Mouse (Mus musculus) intestine, embryonic 15.5 days (tissue): ENCODE results near the gene Tmcc1. TPM values are rescaled to one million over a fixed set of nuclear protein-coding genes. Genes with fewer than 3 reads are reported as not detected.
"Not testable (repeated sequence)": the region's sequence is repeated elsewhere in the genome, so short reads cannot be mapped to it uniquely, and the experiment has no call there.

Experiments used
- ATAC-seq: fragments of 200-750 bp; cut with Nextera tagmentation; 2 replicates; pipeline ENCODE4 v1.8.0; 2017; ENCODE audit warnings: moderate TSS enrichment, moderate library complexity
- H3K27ac ChIP-seq: fragments of 300-500 bp; sonication (generic); 2 replicates; pipeline ENCODE4 v1.5.1; 2015; ENCODE audit warnings: mild to moderate bottlenecking, inconsistent platforms
- H3K27me3 ChIP-seq: fragments of 300-500 bp; sonication (generic); replicated peaks from 2 replicates; pipeline ENCODE4 v1.6.1; 2015; ENCODE audit warnings: inconsistent platforms
- H3K36me3 ChIP-seq: fragments of 300-500 bp; sonication (generic); 2 replicates; pipeline ENCODE4 v1.6.1; 2015; ENCODE audit warnings: inconsistent platforms
- H3K4me1 ChIP-seq: fragments of 300-500 bp; sonication (generic); replicated peaks from 2 replicates; pipeline ENCODE4 v1.6.1; 2015; ENCODE audit warnings: inconsistent platforms
- H3K4me2 ChIP-seq: fragments of 300-500 bp; sonication (generic); replicated peaks from 2 replicates; pipeline ENCODE4 v1.6.1; 2015; ENCODE audit warnings: mild to moderate bottlenecking, inconsistent platforms
- H3K4me3 ChIP-seq: fragments of 300-500 bp; sonication (generic); replicated peaks from 2 replicates; pipeline ENCODE4 v1.5.1; 2015; ENCODE audit warnings: inconsistent platforms
- H3K9ac ChIP-seq: fragments of 300-500 bp; sonication (generic); 2 replicates; pipeline ENCODE4 v1.6.1; 2015; ENCODE audit warnings: inconsistent platforms
- H3K9me3 ChIP-seq: fragments of 300-500 bp; sonication (generic); 2 replicates; pipeline ENCODE4 v1.6.1; 2016; ENCODE audit warnings: inconsistent platforms
- WGBS: fragments of 180-500 bp; shearing (Covaris S2); methylation state at CpG from one replicate; pipeline ENCODE4 v1.1.7; 2015; 5-methylcytosine and 5-hydroxymethylcytosine counted together
- polyA plus RNA-seq: library from polyadenylated mRNA; unstranded; fragments of >200 nt; fragmentation: Nextera tagmentation; extraction: Ambion mirVana; gene quantifications from 2 replicates; pipeline ENCODE4 v1.2.1, GENCODE M21; 2015

Gene Tmcc1
- polyA plus RNA-seq, 1 experiment from 2014 or later = 10.0 TPM

GRCm38 (mm10) chr6:116192809-116193311, 426 bp downstream of the Tmcc1 start:
- Histone ChIP-seq H3K9ac (peak overlapping the region; percentile 92), H3K4me2 (peak overlapping the region; percentile 86), H3K4me3 (peak overlapping the region; percentile 96), H3K9me3 (no peaks in the 10 kb centered on the region), H3K36me3 (no peaks in the 10 kb centered on the region), H3K27me3 (no peaks in the 10 kb centered on the region), H3K27ac (peak overlapping the region; percentile 79), H3K4me1 (0 out of 2 replicates have a peak, but pooled peaks cover 2% of the 10 kb centered on the region)
- WGBS = under 1% methylated on average over 50 of the region's 51 CpGs
- peak; percentile 90 for ATAC-seq

GRCm38 (mm10) chr6:116189417-116189816, 3.9 kb downstream of the Tmcc1 start:
- H3K4me3 ChIP-seq = no peak overlapping the region
- no peak overlapping the region for H3K9ac ChIP-seq
- no peaks in the 10 kb centered on the region for H3K36me3 ChIP-seq
- no peaks in the 10 kb centered on the region for H3K9me3 ChIP-seq
- 70% methylated on average over 1 of the region's 1 CpGs for WGBS
- no peak overlapping the region for H3K4me2 ChIP-seq
- no peaks in the 10 kb centered on the region for H3K27me3 ChIP-seq
- no peak overlapping the region for H3K27ac ChIP-seq
- H3K4me1 ChIP-seq = 0 out of 2 replicates have a peak, but pooled peaks cover 2% of the 10 kb centered on the region
- ATAC-seq = no peak

GRCm38 (mm10) chr6:116186485-116186884, 6.8 kb downstream of the Tmcc1 start:
- no peak for ATAC-seq
- Histone ChIP-seq H3K4me1 (no peaks in the 10 kb centered on the region), H3K4me2 (no peak overlapping the region), H3K27ac (no peak overlapping the region), H3K9me3 (no peaks in the 10 kb centered on the region), H3K4me3 (no peak overlapping the region), H3K9ac (no peak overlapping the region), H3K27me3 (no peaks in the 10 kb centered on the region), H3K36me3 (no peaks in the 10 kb centered on the region)
- WGBS = 36% methylated on average over 2 of the region's 2 CpGs

GRCm38 (mm10) chr6:116183509-116183908, 9.8 kb downstream of the Tmcc1 start:
- WGBS = 87% methylated on average over 5 of the region's 5 CpGs
- no peaks in the 10 kb centered on the region for H3K9me3 ChIP-seq
- no peak overlapping the region for H3K4me2 ChIP-seq
- ATAC-seq = no peak
- no peak overlapping the region for H3K9ac ChIP-seq
- 0 out of 2 replicates have a peak, but pooled peaks cover 2% of the 10 kb centered on the region for H3K4me1 ChIP-seq
- no peak overlapping the region for H3K27ac ChIP-seq
- no peaks in the 10 kb centered on the region for H3K36me3 ChIP-seq
- no peak overlapping the region for H3K4me3 ChIP-seq
- H3K27me3 ChIP-seq = no peaks in the 10 kb centered on the region

- Histone ChIP-seq H3K4me2 (no peak overlapping the region), H3K27ac (no peak overlapping the region), H3K4me3 (no peak overlapping the region), H3K9ac (no peak overlapping the region), H3K36me3 (no peaks in the 10 kb centered on the region), H3K4me1 (0 out of 2 replicates have a peak, but pooled peaks cover 2% of the 10 kb centered on the region), H3K9me3 (no peaks in the 10 kb centered on the region), H3K27me3 (no peaks in the 10 kb centered on the region)
- WGBS = 53% methylated on average over 3 of the region's 3 CpGs
- peak; percentile 65 for ATAC-seq
These were observed 12.6 kb downstream of the Tmcc1 start for GRCm38 (mm10) chr6:116180731-116181130.

- Histone ChIP-seq H3K9ac (no peak overlapping the region), H3K4me1 (0 out of 2 replicates have a peak, but pooled peaks cover 2% of the 10 kb centered on the region), H3K4me3 (no peak overlapping the region), H3K4me2 (no peak overlapping the region), H3K9me3 (no peaks in the 10 kb centered on the region), H3K36me3 (no peaks in the 10 kb centered on the region), H3K27me3 (no peaks in the 10 kb centered on the region), H3K27ac (no peak overlapping the region)
- ATAC-seq = peak; percentile 76
- 82% methylated on average over 2 of the region's 2 CpGs for WGBS
These were observed 14.9 kb downstream of the Tmcc1 start for GRCm38 (mm10) chr6:116178376-116178775.

GRCm38 (mm10) chr6:116173511-116174099, 19.7 kb downstream of the Tmcc1 start:
- H3K4me3 ChIP-seq, H3K27ac ChIP-seq, H3K36me3 ChIP-seq, H3K9ac ChIP-seq, H3K4me2 ChIP-seq, ATAC-seq, H3K9me3 ChIP-seq, H3K27me3 ChIP-seq, H3K4me1 ChIP-seq: not testable (repeated sequence)
- 79% methylated on average over 37 of the region's 37 CpGs for WGBS

- ATAC-seq = no peak
- H3K4me1 ChIP-seq = no peaks in the 10 kb centered on the region
- 83% methylated on average over 1 of the region's 1 CpGs for WGBS
- no peak overlapping the region for H3K4me2 ChIP-seq
- no peaks in the 10 kb centered on the region for H3K9me3 ChIP-seq
- H3K27ac ChIP-seq = no peak overlapping the region
- H3K4me3 ChIP-seq = no peak overlapping the region
- no peaks in the 10 kb centered on the region for H3K27me3 ChIP-seq
- H3K36me3 ChIP-seq = 0 out of 2 replicates have a peak, but pooled peaks cover 5% of the 10 kb centered on the region
- no peak overlapping the region for H3K9ac ChIP-seq
These were observed 26.9 kb downstream of the Tmcc1 start for GRCm38 (mm10) chr6:116166383-116166782.

GRCm38 (mm10) chr6:116154854-116155624, 38.2 kb downstream of the Tmcc1 start:
- H3K36me3 ChIP-seq = no peaks in the 10 kb centered on the region
- no peaks in the 10 kb centered on the region for H3K4me1 ChIP-seq
- H3K9ac ChIP-seq = no peak overlapping the region
- H3K4me3 ChIP-seq = no peak overlapping the region
- WGBS = 49% methylated on average over 3 of the region's 3 CpGs
- no peak overlapping the region for H3K27ac ChIP-seq
- no peaks in the 10 kb centered on the region for H3K27me3 ChIP-seq
- H3K4me2 ChIP-seq = no peak overlapping the region
- H3K9me3 ChIP-seq = no peaks in the 10 kb centered on the region
- ATAC-seq = no peak

- Histone ChIP-seq H3K9me3 (no peaks in the 10 kb centered on the region), H3K27ac (no peak overlapping the region), H3K4me3 (no peak overlapping the region), H3K36me3 (no peaks in the 10 kb centered on the region), H3K4me1 (no peaks in the 10 kb centered on the region), H3K4me2 (no peak overlapping the region), H3K9ac (no peak overlapping the region), H3K27me3 (no peaks in the 10 kb centered on the region)
- ATAC-seq = no peak
- WGBS = 76% methylated on average over 1 of the region's 1 CpGs
These were observed 45.9 kb downstream of the Tmcc1 start for GRCm38 (mm10) chr6:116147386-116147785.

- Histone ChIP-seq H3K9me3 (no peaks in the 10 kb centered on the region), H3K4me2 (no peak overlapping the region)
- 46% methylated on average over 2 of the region's 2 CpGs for WGBS
These were observed 51.6 kb downstream of the Tmcc1 start for GRCm38 (mm10) chr6:116141696-116142095.

GRCm38 (mm10) chr6:116140782-116141181, 52.5 kb downstream of the Tmcc1 start:
- H3K27me3 ChIP-seq = no peaks in the 10 kb centered on the region
- no peak overlapping the region for H3K9ac ChIP-seq
- H3K27ac ChIP-seq = no peak overlapping the region
- no peaks in the 10 kb centered on the region for H3K36me3 ChIP-seq
- H3K4me1 ChIP-seq = no peaks in the 10 kb centered on the region
- H3K4me2 ChIP-seq = no peak overlapping the region
- no peak overlapping the region for H3K4me3 ChIP-seq
- no peaks in the 10 kb centered on the region for H3K9me3 ChIP-seq
- ATAC-seq = no peak

More at GRCm38 (mm10) chr6:116141696-116142095, 51.6 kb downstream of the Tmcc1 start:
- Histone ChIP-seq H3K27ac (no peak overlapping the region), H3K27me3 (no peaks in the 10 kb centered on the region), H3K4me3 (no peak overlapping the region), H3K4me1 (no peaks in the 10 kb centered on the region), H3K9ac (no peak overlapping the region), H3K36me3 (no peaks in the 10 kb centered on the region)
- no peak for ATAC-seq
